Mouse (Mus musculus) heart, embryonic 14.5 days (tissue): Measurements from ENCODE around the gene Tekt2. TPM values are rescaled to one million over a fixed set of nuclear protein-coding genes. Genes with fewer than 3 reads are reported as not detected.

ENCODE experiments used
- ATAC-seq: fragments of 200-750 bp; cut with Nextera tagmentation; 2 replicates; pipeline ENCODE4 v1.8.0; 2017; ENCODE audit warnings: low read depth, moderate TSS enrichment; ENCODE audit not compliant: insufficient number of reproducible peaks, insufficient read depth, low FRiP score
- H3K27ac ChIP-seq, 2 experiments: fragments of 200-500 bp in 1 of 2; fragments of 300-500 bp in 1 of 2; sonication (generic) in 1 of 2; replicated peaks in 1 of 2; 2 replicates each; pipeline ENCODE4 v1.5.1; 2012 to 2014; ENCODE audit warnings: low read depth in 2 of 2, low read length in 2 of 2, control low read depth in 1 of 2, mild to moderate bottlenecking in 1 of 2, mixed read lengths in 1 of 2; ENCODE audit not compliant: control insufficient read depth in 1 of 2, insufficient read depth in 1 of 2
- H3K27me3 ChIP-seq: fragments of 300-500 bp; sonication (generic); 2 replicates; pipeline ENCODE4 v1.6.1; 2014; ENCODE audit warnings: mild to moderate bottlenecking, low read length, control low read depth; ENCODE audit not compliant: control insufficient read depth, insufficient read depth
- H3K36me3 ChIP-seq: fragments of 300-500 bp; sonication (generic); 2 replicates; pipeline ENCODE4 v1.6.1; 2014; ENCODE audit warnings: mild to moderate bottlenecking, control low read depth, low read length, mixed read lengths; ENCODE audit not compliant: control insufficient read depth, insufficient read depth
- H3K4me1 ChIP-seq, 2 experiments: fragments of 200-500 bp in 1 of 2; fragments of 300-500 bp in 1 of 2; sonication (generic) in 1 of 2; 2 replicates each; pipeline ENCODE4 v1.6.1; 2012 to 2014; ENCODE audit warnings: low read length in 2 of 2, control low read depth in 1 of 2, mixed read lengths in 1 of 2; ENCODE audit not compliant: control insufficient read depth in 2 of 2, insufficient read depth in 2 of 2
- H3K4me2 ChIP-seq: fragments of 300-500 bp; sonication (generic); 2 replicates; pipeline ENCODE4 v1.6.1; 2014; ENCODE audit warnings: mild to moderate bottlenecking, low read length
- H3K4me3 ChIP-seq, 2 experiments: fragments of 200-500 bp in 1 of 2; fragments of 300-500 bp in 1 of 2; sonication (generic) in 1 of 2; 2 replicates each; pipeline ENCODE4 v1.5.1; 2012 to 2014; ENCODE audit warnings: low read length in 2 of 2, mild to moderate bottlenecking in 2 of 2, control low read depth in 1 of 2, low read depth in 1 of 2, moderate library complexity in 1 of 2; ENCODE audit not compliant: control insufficient read depth in 1 of 2, insufficient read depth in 1 of 2
- H3K9ac ChIP-seq: fragments of 300-500 bp; sonication (generic); 2 replicates; pipeline ENCODE4 v1.6.1; 2014; ENCODE audit warnings: mild to moderate bottlenecking, low read length
- H3K9me3 ChIP-seq: fragments of 300-500 bp; sonication (generic); 2 replicates; pipeline ENCODE4 v1.6.1; 2016; ENCODE audit warnings: low read length, control low read depth; ENCODE audit not compliant: control insufficient read depth
- WGBS: fragments of 180-500 bp; shearing (Covaris S2); extraction: QIAGEN DNeasy Blood & Tissue Kit; methylation state at CpG from one replicate; pipeline ENCODE4 v1.1.7; 2014; 5-methylcytosine and 5-hydroxymethylcytosine counted together
- polyA plus RNA-seq: library from polyadenylated mRNA; unstranded; fragments of >200 nt; fragmentation: Nextera tagmentation; extraction: Ambion mirVana; gene quantifications from 2 replicates; pipeline ENCODE4 v1.2.1, GENCODE M21; 2014

Gene Tekt2
- polyA plus RNA-seq, 1 experiment from 2014 or later, result 0.96 TPM

DNA sequence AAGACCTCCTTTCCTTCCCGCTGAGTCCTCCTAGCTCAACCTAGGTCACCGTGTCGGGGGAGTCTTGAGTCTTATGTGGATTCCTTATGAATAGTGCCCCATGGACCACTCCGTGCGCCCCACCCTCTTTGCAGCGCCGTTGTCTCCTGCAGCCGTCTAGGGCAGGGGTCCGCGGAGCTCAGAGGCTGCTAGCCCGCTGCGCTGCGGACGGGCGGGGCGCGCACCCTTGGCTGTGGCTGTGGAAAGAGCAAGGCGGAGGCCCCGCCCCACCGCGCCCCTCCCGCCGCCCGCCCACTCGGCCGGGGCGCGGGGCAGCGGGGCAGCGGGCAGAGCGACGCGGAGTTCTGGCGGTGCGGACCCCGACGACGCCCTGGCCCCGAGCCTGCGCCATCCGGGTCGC, 39.0 kb downstream of the Tekt2 start, which contains the start of gene Col8a2:
Gene Col8a2, plus strand, starts transcription at position 302 of the 400 bp plus-strand sequence.
- Histone ChIP-seq H3K9ac (peak within 1 kb of the TSS; percentile 55), H3K4me3 (peak within 1 kb of the TSS; percentile 42 to 46), H3K9me3 (peaks cover 5% of the 10 kb centered on the region; the same call in 1 of the 2 replicates), H3K27me3 (peaks cover 63% of the 10 kb centered on the region), H3K4me2 (peak within 1 kb of the TSS; percentile 65), H3K36me3 (no peaks in the 10 kb centered on the region), H3K27ac (no peak within 1 kb of the TSS), H3K4me1 (peaks cover 7% of the 10 kb centered on the region in 2 experiments)
- 2% methylated on average over 42 of the region's 42 CpGs for WGBS
- no peak for ATAC-seq

DNA sequence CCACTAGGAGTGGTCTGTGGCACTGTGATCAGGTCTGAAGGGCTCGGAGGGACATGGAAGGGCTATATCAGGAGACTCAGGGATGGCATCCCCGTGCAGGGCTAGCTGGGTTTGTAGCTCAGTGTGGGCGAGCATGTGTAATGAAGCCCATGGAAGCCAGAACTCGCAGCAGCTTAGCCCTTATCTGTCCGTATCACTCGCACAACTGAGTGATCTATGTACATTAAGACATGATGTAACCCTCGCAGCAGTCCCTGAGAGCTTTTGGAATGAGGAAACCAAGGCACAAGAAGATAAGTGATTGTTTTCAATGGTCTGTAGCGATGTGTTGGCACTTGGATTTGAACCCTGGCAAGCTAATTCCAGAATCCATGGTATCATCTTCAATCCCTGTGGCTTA, 41.9 kb downstream of the Tekt2 start:
- H3K4me2 ChIP-seq, result no peak overlapping the region
- H3K9me3 ChIP-seq, result peaks cover 5% of the 10 kb centered on the region; the same call in 1 of the 2 replicates
- no peak overlapping the region for H3K9ac ChIP-seq
- H3K27me3 ChIP-seq, result peaks cover 41% of the 10 kb centered on the region
- 65% methylated on average over 8 of the region's 8 CpGs for WGBS
- peaks cover 4 to 7% of the 10 kb centered on the region in 2 experiments; a peak in 3 of 4 replicates for H3K4me1 ChIP-seq
- no peak overlapping the region for H3K4me3 ChIP-seq
- H3K36me3 ChIP-seq, result no peaks in the 10 kb centered on the region
- ATAC-seq, result no peak
- H3K27ac ChIP-seq, result no peak overlapping the region

DNA sequence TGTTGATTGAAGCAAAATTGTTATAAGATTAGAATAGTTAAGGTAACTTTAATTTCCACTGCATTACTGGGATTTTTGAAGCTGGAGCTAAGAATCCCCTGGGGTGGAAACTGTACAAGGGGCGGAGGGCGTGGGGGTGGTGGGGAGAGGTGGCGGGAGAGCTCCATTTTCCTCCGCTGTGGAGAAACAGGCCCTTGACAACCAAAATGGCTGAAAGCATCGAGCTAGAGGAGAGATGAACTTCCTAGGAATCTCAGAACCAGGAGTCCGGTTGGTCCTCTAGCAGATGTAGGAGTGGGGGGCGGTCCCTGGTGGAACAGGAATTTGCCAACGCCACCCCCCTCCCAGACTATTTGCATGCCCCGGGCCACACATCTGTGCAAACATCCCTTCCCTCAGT, 43.8 kb downstream of the Tekt2 start:
- Histone ChIP-seq H3K36me3 (no peaks in the 10 kb centered on the region), H3K27ac (no peak overlapping the region), H3K27me3 (peaks cover 23% of the 10 kb centered on the region), H3K4me1 (peaks cover 4% of the 10 kb centered on the region in 2 experiments; a peak in 2 of 4 replicates), H3K4me3 (no peak overlapping the region), H3K9ac (no peak overlapping the region), H3K4me2 (no peak overlapping the region), H3K9me3 (peaks cover 5% of the 10 kb centered on the region; the same call in 1 of the 2 replicates)
- WGBS, result 62% methylated on average over 9 of the region's 9 CpGs
- ATAC-seq, result no peak

DNA sequence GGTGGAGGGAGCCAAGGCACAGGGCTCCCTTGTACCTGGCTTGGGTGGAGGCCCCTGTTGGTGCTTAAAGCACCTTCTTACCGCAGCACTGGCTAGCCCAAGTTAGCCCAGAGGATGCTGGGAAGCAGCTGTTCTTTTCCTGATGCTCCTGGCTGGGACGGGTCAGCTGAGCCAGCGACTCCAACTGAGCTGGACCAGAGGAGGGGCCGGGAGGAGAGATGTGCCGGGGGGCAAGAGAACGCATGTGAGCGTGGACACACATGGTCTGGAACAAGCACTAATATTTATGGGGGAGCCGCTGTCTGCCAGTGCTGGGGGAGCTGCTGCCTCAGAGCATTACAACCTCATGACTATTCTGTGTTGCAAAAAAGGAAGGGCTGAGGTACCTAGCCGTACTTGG, 46.5 kb downstream of the Tekt2 start:
- H3K36me3 ChIP-seq, result peaks cover 19% of the 10 kb centered on the region
- H3K9ac ChIP-seq, result no peak overlapping the region
- no peaks in the 10 kb centered on the region for H3K4me1 ChIP-seq
- no peaks in the 10 kb centered on the region for H3K9me3 ChIP-seq
- H3K27ac ChIP-seq, result no peak overlapping the region
- ATAC-seq, result no peak
- peaks cover 3% of the 10 kb centered on the region; the same call in 1 of the 2 replicates for H3K27me3 ChIP-seq
- WGBS, result 61% methylated on average over 9 of the region's 9 CpGs
- H3K4me3 ChIP-seq, result no peak overlapping the region
- no peak overlapping the region for H3K4me2 ChIP-seq

DNA sequence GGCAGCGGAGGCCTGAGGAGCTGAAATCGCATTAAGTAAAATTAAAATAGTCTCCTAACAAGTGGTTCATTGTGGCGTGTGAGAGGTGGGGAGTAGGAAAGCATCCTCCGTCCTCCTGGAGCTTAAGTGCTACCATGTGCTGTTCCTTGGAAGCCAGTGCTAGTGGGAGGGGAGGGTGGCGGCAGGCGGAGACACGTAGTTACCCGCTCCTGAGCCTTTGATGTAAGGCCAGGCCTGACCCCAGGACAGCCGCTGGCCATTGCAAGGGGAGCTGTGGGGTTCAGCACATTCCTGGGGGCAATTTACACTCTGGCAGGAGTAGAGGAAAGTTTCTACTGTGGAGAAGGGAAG, 46.9 kb downstream of the Tekt2 start:
- peaks cover 24% of the 10 kb centered on the region for H3K36me3 ChIP-seq
- H3K27me3 ChIP-seq, result no peaks in the 10 kb centered on the region
- no peak for ATAC-seq
- WGBS, result 27% methylated on average over 9 of the region's 9 CpGs
- H3K27ac ChIP-seq, result no peak overlapping the region
- no peaks in the 10 kb centered on the region for H3K4me1 ChIP-seq
- H3K4me2 ChIP-seq, result peak overlapping the region; percentile 59; the same call in 1 of the 2 replicates
- H3K4me3 ChIP-seq, result no peak overlapping the region
- 0 out of 2 replicates have a peak overlapping the region, but pooled peaks have one; percentile 14 for H3K9ac ChIP-seq
- H3K9me3 ChIP-seq, result no peaks in the 10 kb centered on the region

DNA sequence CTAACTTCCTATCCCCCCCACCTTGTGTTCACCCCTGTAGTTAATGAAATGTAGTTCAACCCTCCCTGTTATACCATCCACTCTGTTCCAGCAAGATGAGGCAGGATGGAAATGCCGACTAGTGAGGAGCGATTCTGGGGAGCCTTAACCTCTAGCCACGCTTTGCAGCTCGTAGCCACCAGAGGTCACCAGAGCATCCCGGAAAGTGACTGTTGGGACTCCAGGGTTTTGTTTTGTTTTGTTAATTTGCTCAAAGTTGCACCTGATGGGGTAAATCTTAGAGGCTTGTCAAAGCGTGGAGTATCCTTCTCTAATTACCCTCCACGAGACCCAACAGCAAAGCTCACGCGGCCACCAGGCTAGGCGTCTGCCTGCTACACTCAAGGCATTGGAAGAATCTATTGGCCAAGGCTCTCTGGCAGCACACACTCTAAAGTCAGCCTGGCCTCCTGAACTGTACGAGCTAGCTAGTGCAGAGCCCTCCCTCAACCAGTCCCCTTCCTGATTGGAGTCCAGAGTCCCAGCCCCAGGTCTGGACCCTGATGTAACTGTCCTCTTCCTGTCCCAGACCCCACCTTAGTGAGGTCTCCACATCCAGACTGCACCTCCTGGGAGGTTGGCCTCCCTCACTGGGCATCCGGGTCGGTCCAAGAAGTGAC, 47.5 kb downstream of the Tekt2 start:
- WGBS, result 8% methylated on average over 13 of the region's 13 CpGs
- Histone ChIP-seq H3K27ac (no peak overlapping the region), H3K4me3 (peak overlapping the region; percentile 16 to 20; a peak in 2 of 4 replicates), H3K27me3 (no peaks in the 10 kb centered on the region), H3K4me1 (no peaks in the 10 kb centered on the region), H3K4me2 (peak overlapping the region; percentile 59), H3K9me3 (no peaks in the 10 kb centered on the region), H3K9ac (0 out of 2 replicates have a peak overlapping the region, but pooled peaks have one; percentile 14), H3K36me3 (peaks cover 29% of the 10 kb centered on the region)
- ATAC-seq, result no peak

DNA sequence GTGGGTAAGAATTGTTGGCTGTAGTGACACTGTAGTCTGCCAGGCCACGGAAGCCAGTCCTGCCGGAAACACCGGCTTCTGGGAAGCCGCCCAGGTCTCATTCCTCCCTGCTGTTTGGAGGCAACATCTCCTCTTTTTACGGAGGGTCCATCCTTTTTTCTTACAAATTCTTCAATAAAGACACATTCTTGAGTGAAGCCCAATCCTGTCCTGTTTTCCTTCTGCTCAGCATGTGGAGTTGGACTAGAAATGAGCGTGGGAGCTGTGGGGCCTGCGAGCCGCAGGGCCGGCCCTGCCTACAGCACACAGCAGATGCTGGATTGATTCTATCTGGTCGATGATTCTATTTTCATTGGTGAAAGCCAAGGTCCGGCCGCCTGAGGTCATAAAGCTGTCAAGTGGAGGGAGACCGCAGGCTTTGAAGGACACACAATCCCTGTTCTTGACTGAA, 49.8 kb downstream of the Tekt2 start:
- Histone ChIP-seq H3K27me3 (no peaks in the 10 kb centered on the region), H3K4me2 (no peak overlapping the region), H3K4me1 (no peaks in the 10 kb centered on the region), H3K9me3 (no peaks in the 10 kb centered on the region), H3K27ac (no peak overlapping the region), H3K36me3 (peaks cover 40% of the 10 kb centered on the region), H3K9ac (no peak overlapping the region), H3K4me3 (no peak overlapping the region)
- WGBS, result 86% methylated on average over 13 of the region's 13 CpGs
- no peak for ATAC-seq
